8 mouse cellular contexts compared by ENCODE assay signal in genomic region chr9:96668628-96669027, GRCm38 (mm10). TPM values are rescaled to one million over a fixed set of nuclear protein-coding genes. Genes with fewer than 3 reads are reported as not detected.
DNase-seq lines count a peak whose midpoint lies in the region; ATAC-seq and TF ChIP-seq lines count a peak whose summit lies in the region.

No protein-coding gene starts in this region.

- no peak overlapping the region for H3K4me2 ChIP-seq in liver, embryonic 12.5 days
- H3K4me2 ChIP-seq in limb, embryonic 14.5 days (replicated peaks; ENCODE audit: low read depth, low read length, severe bottlenecking), result no peak overlapping the region

- TF ChIP-seq POLR2A in limb, embryonic 14.5 days (IDR thresholded peaks at IDR 0.05; ENCODE audit: borderline replicate concordance, extremely low read depth, insufficient read depth, insufficient read length), result no peak
- TF ChIP-seq POLR2A in olfactory bulb, adult 2 months (IDR thresholded peaks at IDR 0.05; ENCODE audit: insufficient read depth, low read depth, low read length), result no peak

- H3K9me3 ChIP-seq in liver, embryonic 12.5 days (replicated peaks), result no peaks in the 10 kb centered on the region
- no peaks in the 10 kb centered on the region for H3K9me3 ChIP-seq in limb, embryonic 14.5 days (ENCODE audit: control insufficient read depth, low read length)

- no peak for ATAC-seq in liver, embryonic 12.5 days
- ATAC-seq in limb, embryonic 14.5 days (ENCODE audit: low FRiP score, low read depth), result no peak

- H3K27me3 ChIP-seq in liver, embryonic 12.5 days (replicated peaks), result no peaks in the 10 kb centered on the region
- H3K27me3 ChIP-seq in limb, embryonic 14.5 days (ENCODE audit: control insufficient read depth, insufficient read depth, low read length), result no peaks in the 10 kb centered on the region

- WGBS in liver, embryonic 12.5 days (ENCODE audit: insufficient replicate concordance), result 52% methylated on average over 5 of the region's 5 CpGs
- WGBS in limb, embryonic 14.5 days, result 54% methylated on average over 5 of the region's 5 CpGs
- WGBS in olfactory bulb, adult 2 months, result 24% methylated on average over 5 of the region's 5 CpGs

- no peak overlapping the region for H3K4me3 ChIP-seq in liver, embryonic 12.5 days
- no peak overlapping the region for H3K4me3 ChIP-seq in limb, embryonic 14.5 days (replicated peaks; ENCODE audit: low read length)
- no peak overlapping the region for H3K4me3 ChIP-seq in olfactory bulb, adult 2 months (ENCODE audit: insufficient read depth, low read depth, low read length)

- H3K36me3 ChIP-seq in liver, embryonic 12.5 days, result no peaks in the 10 kb centered on the region
- H3K36me3 ChIP-seq in limb, embryonic 14.5 days (ENCODE audit: control insufficient read depth, insufficient read depth, low read length), result no peaks in the 10 kb centered on the region

- H3K9ac ChIP-seq in liver, embryonic 12.5 days, result no peak overlapping the region
- no peak overlapping the region for H3K9ac ChIP-seq in limb, embryonic 14.5 days (ENCODE audit: low read depth, low read length, severe bottlenecking)

- peaks cover 6% of the 10 kb centered on the region for H3K4me1 ChIP-seq in liver, embryonic 12.5 days
- no peaks in the 10 kb centered on the region for H3K4me1 ChIP-seq in limb, embryonic 14.5 days (ENCODE audit: control insufficient read depth, insufficient read depth, low read length)
- H3K4me1 ChIP-seq in olfactory bulb, adult 2 months (ENCODE audit: control insufficient read depth, insufficient read depth, low read length), result no peaks in the 10 kb centered on the region

- no peak overlapping the region for H3K27ac ChIP-seq in liver, embryonic 12.5 days
- H3K27ac ChIP-seq in limb, embryonic 14.5 days (replicated peaks; ENCODE audit: low read depth, low read length), result no peak overlapping the region
- H3K27ac ChIP-seq in olfactory bulb, adult 2 months (ENCODE audit: insufficient read depth, low read depth, low read length), result peak overlapping the region; percentile 1; the same call in 1 of the 2 replicates

- TF ChIP-seq CTCF in olfactory bulb, adult 2 months (IDR thresholded peaks at IDR 0.05; ENCODE audit: insufficient read depth, low read depth, low read length), result peak; percentile 59

- DNase-seq in liver, result peak; percentile 53
- DNase-seq in cerebellum, adult 11 months, result peak; percentile 65
- DNase-seq in forelimb bud, embryonic 11.5 days (ENCODE audit: low read depth, low spot score), result peak; percentile 57
- peak; percentile 31 to 67 for DNase-seq in kidney, adult 8-10 months
- DNase-seq in limb, embryonic 14.5 days (ENCODE audit: low spot score), result peak; percentile 58
- DNase-seq in thymus, postnatal 0 days (ENCODE audit: low spot score), result peak; percentile 74

RNA-seq across cellular contexts. Expression of gene Rasa2, which starts 37.2 kb away (rescaled TPM):
- polyA plus RNA-seq in liver, embryonic 12.5 days (2016; fragmentation: Nextera tagmentation; extraction: Ambion mirVana), result 4.3 and 4.9 TPM in 2 replicates
- polyA plus RNA-seq in limb, embryonic 14.5 days (2012; rRNA removed), result 10.3 and 10.9 TPM in 2 replicates
- 20.4 and 20.6 TPM in 2 replicates for polyA plus RNA-seq in limb, embryonic 14.5 days (2014; fragmentation: Nextera tagmentation; extraction: Ambion mirVana)
- not detected in 2 replicates for polyA plus RNA-seq in olfactory bulb, adult 2 months (2012; ENCODE audit: insufficient read depth, insufficient read length, low replicate concordance, missing spikeins)
- 24.6 and 33.3 TPM in 2 replicates for polyA plus RNA-seq in thymus, postnatal 0 days (2015; fragmentation: Nextera tagmentation; extraction: Ambion mirVana)
